Mouse (Mus musculus): ENCODE measurements around the gene Prrx1. TPM values are rescaled to one million over a fixed set of nuclear protein-coding genes. Genes with fewer than 3 reads are reported as not detected.

Gene Prrx1
- polyA plus RNA-seq, 1 experiment from 2014 or later = 9.1 TPM

DNA sequence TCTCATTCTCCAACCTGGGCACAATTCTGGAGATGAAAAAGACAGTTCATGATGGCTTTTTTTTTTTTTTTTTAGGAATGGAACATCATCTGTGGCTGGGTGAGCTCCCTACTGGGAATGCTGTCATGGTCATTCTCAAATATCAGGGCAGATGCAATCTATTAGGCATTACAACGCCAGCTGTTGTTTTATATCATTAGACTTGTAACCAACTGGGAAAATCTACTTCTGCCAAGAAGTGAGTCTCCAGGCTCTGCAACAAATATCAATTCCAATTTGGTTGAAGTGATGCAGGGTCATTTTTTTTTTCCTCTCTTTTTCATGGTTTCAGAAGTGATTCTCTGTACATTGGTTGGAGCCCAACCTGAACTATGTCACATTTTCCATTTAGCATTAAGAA, 91.7 kb downstream of the Prrx1 start:
- H3K9ac ChIP-seq (ENCODE audit: low read depth, low read length) = no peak overlapping the region
- H3K4me3 ChIP-seq (ENCODE audit: low read depth, low read length) = no peak overlapping the region
- no peaks in the 10 kb centered on the region for H3K9me3 ChIP-seq (replicated peaks; ENCODE audit: control insufficient read depth, low read length)
- H3K27ac ChIP-seq (ENCODE audit: low read depth, low read length) = no peak overlapping the region
- 76% methylated on average over 1 of the region's 1 CpGs for WGBS (ENCODE audit: insufficient replicate concordance)
- ATAC-seq (replicated peaks; ENCODE audit: insufficient number of reproducible peaks, low FRiP score, low TSS enrichment) = no peak
- no peaks in the 10 kb centered on the region for H3K36me3 ChIP-seq (ENCODE audit: control insufficient read depth, insufficient read depth, low read length)
- no peaks in the 10 kb centered on the region for H3K4me1 ChIP-seq (ENCODE audit: control insufficient read depth, insufficient read depth, low read length)
- H3K4me2 ChIP-seq = no peak overlapping the region
- no peaks in the 10 kb centered on the region for H3K27me3 ChIP-seq (ENCODE audit: control insufficient read depth, insufficient read depth, low read length)

GRCm38 (mm10) chr1:163208919-163209867, 104.3 kb downstream of the Prrx1 start:
- Histone ChIP-seq H3K4me1 (ENCODE audit: control insufficient read depth, insufficient read depth, low read length) (no peaks in the 10 kb centered on the region), H3K36me3 (ENCODE audit: control insufficient read depth, insufficient read depth, low read length) (no peaks in the 10 kb centered on the region), H3K9ac (ENCODE audit: low read depth, low read length) (no peak overlapping the region), H3K27me3 (ENCODE audit: control insufficient read depth, insufficient read depth, low read length) (no peaks in the 10 kb centered on the region), H3K4me2 (no peak overlapping the region), H3K9me3 (replicated peaks; ENCODE audit: control insufficient read depth, low read length) (no peaks in the 10 kb centered on the region), H3K27ac (ENCODE audit: low read depth, low read length) (no peak overlapping the region), H3K4me3 (ENCODE audit: low read depth, low read length) (no peak overlapping the region)
- 77% methylated on average over 14 of the region's 14 CpGs for WGBS (ENCODE audit: insufficient replicate concordance)
- no peak for ATAC-seq (replicated peaks; ENCODE audit: insufficient number of reproducible peaks, low FRiP score, low TSS enrichment)

DNA sequence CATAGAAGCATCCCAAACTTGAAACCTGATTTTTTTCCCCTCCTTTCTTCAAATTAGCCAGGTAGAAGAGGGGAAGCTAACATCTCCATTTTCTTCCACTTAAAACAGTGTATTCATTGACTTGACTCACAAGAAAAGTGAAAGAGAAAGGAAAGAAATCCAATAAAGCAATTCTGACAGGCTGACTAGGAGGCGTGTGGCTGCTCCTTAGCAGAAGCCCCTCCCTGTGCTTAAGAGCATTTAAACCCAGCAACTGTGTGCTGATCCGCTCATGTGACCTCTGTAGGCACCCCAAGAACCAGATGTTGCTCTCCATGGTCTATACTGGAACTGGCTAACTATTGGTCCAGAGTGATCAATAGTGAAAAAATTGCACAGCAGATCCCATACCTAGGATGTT, 114.7 kb downstream of the Prrx1 start:
- WGBS (ENCODE audit: insufficient replicate concordance) = 66% methylated on average over 2 of the region's 2 CpGs

GRCm38 (mm10) chr1:163198059-163198458, 115.5 kb downstream of the Prrx1 start:
- H3K4me2 ChIP-seq = no peak overlapping the region
- H3K4me1 ChIP-seq (ENCODE audit: control insufficient read depth, insufficient read depth, low read length) = no peaks in the 10 kb centered on the region
- no peak overlapping the region for H3K4me3 ChIP-seq (ENCODE audit: low read depth, low read length)
- no peak for ATAC-seq (replicated peaks; ENCODE audit: insufficient number of reproducible peaks, low FRiP score, low TSS enrichment)
- H3K9ac ChIP-seq (ENCODE audit: low read depth, low read length) = no peak overlapping the region
- no peaks in the 10 kb centered on the region for H3K27me3 ChIP-seq (ENCODE audit: control insufficient read depth, insufficient read depth, low read length)
- H3K9me3 ChIP-seq (replicated peaks; ENCODE audit: control insufficient read depth, low read length) = no peaks in the 10 kb centered on the region
- H3K27ac ChIP-seq (ENCODE audit: low read depth, low read length) = no peak overlapping the region
- WGBS (ENCODE audit: insufficient replicate concordance) = 75% methylated on average over 4 of the region's 4 CpGs
- no peaks in the 10 kb centered on the region for H3K36me3 ChIP-seq (ENCODE audit: control insufficient read depth, insufficient read depth, low read length)

More for the DNA sequence above, 114.7 kb downstream of the Prrx1 start:
- H3K9ac ChIP-seq (ENCODE audit: low read depth, low read length) = no peak overlapping the region
- no peaks in the 10 kb centered on the region for H3K27me3 ChIP-seq (ENCODE audit: control insufficient read depth, insufficient read depth, low read length)
- no peak for ATAC-seq (replicated peaks; ENCODE audit: insufficient number of reproducible peaks, low FRiP score, low TSS enrichment)
- H3K4me2 ChIP-seq = no peak overlapping the region
- no peak overlapping the region for H3K4me3 ChIP-seq (ENCODE audit: low read depth, low read length)
- no peaks in the 10 kb centered on the region for H3K36me3 ChIP-seq (ENCODE audit: control insufficient read depth, insufficient read depth, low read length)
- no peaks in the 10 kb centered on the region for H3K4me1 ChIP-seq (ENCODE audit: control insufficient read depth, insufficient read depth, low read length)
- no peaks in the 10 kb centered on the region for H3K9me3 ChIP-seq (replicated peaks; ENCODE audit: control insufficient read depth, low read length)
- no peak overlapping the region for H3K27ac ChIP-seq (ENCODE audit: low read depth, low read length)

Other genes starting within 250 kb of the Prrx1 start
- not detected in 2 replicates for gene Mroh9, start 228.0 kb downstream of the Prrx1 start, polyA plus RNA-seq (2014; fragmentation: Nextera tagmentation; extraction: Ambion mirVana)
- gene Gorab, start 90.0 kb upstream of the Prrx1 start, polyA plus RNA-seq (2014; fragmentation: Nextera tagmentation; extraction: Ambion mirVana) = 10.8 and 14.1 TPM in 2 replicates

Measured in heart, embryonic 11.5 days (tissue).